Mouse (Mus musculus) granulocyte monocyte progenitor cell, adult 5-6 weeks (primary cell): Measurements from ENCODE around the gene Olfr1263. TPM values are rescaled to one million over a fixed set of nuclear protein-coding genes. Genes with fewer than 3 reads are reported as not detected.

ENCODE experiments used
- ATAC-seq: replicated peaks from 2 replicates; pipeline ENCODE4 v1.8.0; 2016; ENCODE audit warnings: mild to moderate bottlenecking, moderate TSS enrichment, inconsistent platforms; ENCODE audit not compliant: poor library complexity, severe bottlenecking
- total RNA-seq, 2 experiments: library from RNA; stranded (forward) in 1 of 2; stranded (reverse) in 1 of 2; fragments of 200-712, 200-1000 nt in 1 of 2; fragments of >200 nt in 1 of 2; fragmentation: Nextera tagmentation in 1 of 2; gene quantifications; 2 replicates each; pipeline ENCODE4 v1.2.3; 2014 to 2017

The Olfr1263 gene
- total RNA-seq (2014; fragmentation: Nextera tagmentation), result not detected in 2 replicates
- not detected in 2 replicates for total RNA-seq (2017)

GRCm38 (mm10) chr2:90011831-90012230, at the start of gene Olfr1263:
TSS of gene Olfr1263 (plus strand) at chr2:90012131.
- ATAC-seq, result no peak

GRCm38 (mm10) chr2:89974184-89974583, 37.7 kb upstream of the Olfr1263 start, which contains the start of gene Olfr1260:
TSS of gene Olfr1260 (plus strand) at chr2:89974340.
- ATAC-seq, result no peak

- ATAC-seq, result no peak
Measured at GRCm38 (mm10) chr2:89977709-89978108, 34.2 kb upstream of the Olfr1263 start.

GRCm38 (mm10) chr2:89990921-89991320, 21.0 kb upstream of the Olfr1263 start, which contains the start of gene Olfr1261:
TSS of gene Olfr1261 (plus strand) at chr2:89991221.
- no peak for ATAC-seq

- no peak for ATAC-seq
Measured at GRCm38 (mm10) chr2:89999845-90000244, 12.1 kb upstream of the Olfr1263 start, which contains the start of gene Olfr1262. TSS of gene Olfr1262 (plus strand) at chr2:90000145.

GRCm38 (mm10) chr2:90025477-90025876, 13.5 kb downstream of the Olfr1263 start, which contains the start of gene Olfr1264:
TSS of gene Olfr1264 (minus strand) at chr2:90025577.
- ATAC-seq, result no peak

GRCm38 (mm10) chr2:90035037-90035436, 23.1 kb downstream of the Olfr1263 start, which contains the start of gene Olfr1265:
TSS of gene Olfr1265 (plus strand) at chr2:90035337.
- no peak for ATAC-seq

GRCm38 (mm10) chr2:90063494-90063893, 51.6 kb downstream of the Olfr1263 start, which contains the start of gene Olfr140:
TSS of gene Olfr140 (minus strand) at chr2:90063594.
- no peak for ATAC-seq

Other genes starting within 250 kb of the Olfr1263 start
- gene Olfr1254, start 218.5 kb upstream of the Olfr1263 start, total RNA-seq (2014; fragmentation: Nextera tagmentation), result not detected in 2 replicates
- gene Olfr1254, start 218.5 kb upstream of the Olfr1263 start, total RNA-seq (2017), result not detected in 2 replicates
- gene Olfr1255, start 200.1 kb upstream of the Olfr1263 start, total RNA-seq (2014; fragmentation: Nextera tagmentation), result not detected in 2 replicates
- not detected in 2 replicates for gene Olfr1255, start 200.1 kb upstream of the Olfr1263 start, total RNA-seq (2017)
- not detected in 2 replicates for gene Olfr1256, start 170.6 kb upstream of the Olfr1263 start, total RNA-seq (2014; fragmentation: Nextera tagmentation)
- gene Olfr1256, start 170.6 kb upstream of the Olfr1263 start, total RNA-seq (2017), result not detected in 2 replicates
- not detected in 2 replicates for gene Olfr48, start 163.9 kb upstream of the Olfr1263 start, total RNA-seq (2014; fragmentation: Nextera tagmentation)
- not detected in 2 replicates for gene Olfr48, start 163.9 kb upstream of the Olfr1263 start, total RNA-seq (2017)
- not detected in 2 replicates for gene Olfr1257, start 133.7 kb upstream of the Olfr1263 start, total RNA-seq (2014; fragmentation: Nextera tagmentation)
- gene Olfr1257, start 133.7 kb upstream of the Olfr1263 start, total RNA-seq (2017), result not detected in 2 replicates
- gene Olfr1258, start 84.8 kb upstream of the Olfr1263 start, total RNA-seq (2014; fragmentation: Nextera tagmentation), result not detected in 2 replicates
- not detected in 2 replicates for gene Olfr1258, start 84.8 kb upstream of the Olfr1263 start, total RNA-seq (2017)
- gene Olfr1259, start 63.5 kb upstream of the Olfr1263 start, total RNA-seq (2014; fragmentation: Nextera tagmentation), result not detected in 2 replicates
- not detected in 2 replicates for gene Olfr1259, start 63.5 kb upstream of the Olfr1263 start, total RNA-seq (2017)
- gene Olfr1260, start 37.8 kb upstream of the Olfr1263 start, total RNA-seq (2014; fragmentation: Nextera tagmentation), result not detected in 2 replicates
- gene Olfr1260, start 37.8 kb upstream of the Olfr1263 start, total RNA-seq (2017), result not detected in 2 replicates
- not detected in 2 replicates for gene Olfr1261, start 20.9 kb upstream of the Olfr1263 start, total RNA-seq (2014; fragmentation: Nextera tagmentation)
- gene Olfr1261, start 20.9 kb upstream of the Olfr1263 start, total RNA-seq (2017), result not detected in 2 replicates
- gene Olfr1262, start 12.0 kb upstream of the Olfr1263 start, total RNA-seq (2014; fragmentation: Nextera tagmentation), result not detected in 2 replicates
- not detected in 2 replicates for gene Olfr1262, start 12.0 kb upstream of the Olfr1263 start, total RNA-seq (2017)
- not detected in 2 replicates for gene Olfr1264, start 13.4 kb downstream of the Olfr1263 start, total RNA-seq (2014; fragmentation: Nextera tagmentation)
- not detected in 2 replicates for gene Olfr1264, start 13.4 kb downstream of the Olfr1263 start, total RNA-seq (2017)
- not detected in 2 replicates for gene Olfr1265, start 23.2 kb downstream of the Olfr1263 start, total RNA-seq (2014; fragmentation: Nextera tagmentation)
- not detected in 2 replicates for gene Olfr1265, start 23.2 kb downstream of the Olfr1263 start, total RNA-seq (2017)
- not detected in 2 replicates for gene Olfr140, start 51.5 kb downstream of the Olfr1263 start, total RNA-seq (2014; fragmentation: Nextera tagmentation)
- gene Olfr140, start 51.5 kb downstream of the Olfr1263 start, total RNA-seq (2017), result not detected in 2 replicates
- gene Olfr1269, start 109.3 kb downstream of the Olfr1263 start, total RNA-seq (2014; fragmentation: Nextera tagmentation), result not detected in 2 replicates
- gene Olfr1269, start 109.3 kb downstream of the Olfr1263 start, total RNA-seq (2017), result not detected in 2 replicates
- gene Olfr32, start 130.2 kb downstream of the Olfr1263 start, total RNA-seq (2014; fragmentation: Nextera tagmentation), result not detected in 2 replicates
- not detected in 2 replicates for gene Olfr32, start 130.2 kb downstream of the Olfr1263 start, total RNA-seq (2017)
- not detected in 2 replicates for gene Olfr1270, start 141.0 kb downstream of the Olfr1263 start, total RNA-seq (2014; fragmentation: Nextera tagmentation)
- gene Olfr1270, start 141.0 kb downstream of the Olfr1263 start, total RNA-seq (2017), result not detected in 2 replicates
- gene Olfr1506, start 212.4 kb downstream of the Olfr1263 start, total RNA-seq (2014; fragmentation: Nextera tagmentation), result not detected in 2 replicates
- not detected in 2 replicates for gene Olfr1506, start 212.4 kb downstream of the Olfr1263 start, total RNA-seq (2017)
- gene Olfr142, start 245.5 kb downstream of the Olfr1263 start, total RNA-seq (2014; fragmentation: Nextera tagmentation), result not detected in 2 replicates
- not detected in 2 replicates for gene Olfr142, start 245.5 kb downstream of the Olfr1263 start, total RNA-seq (2017)